Mouse (Mus musculus): ENCODE results near the gene Iqcm.

DNA sequence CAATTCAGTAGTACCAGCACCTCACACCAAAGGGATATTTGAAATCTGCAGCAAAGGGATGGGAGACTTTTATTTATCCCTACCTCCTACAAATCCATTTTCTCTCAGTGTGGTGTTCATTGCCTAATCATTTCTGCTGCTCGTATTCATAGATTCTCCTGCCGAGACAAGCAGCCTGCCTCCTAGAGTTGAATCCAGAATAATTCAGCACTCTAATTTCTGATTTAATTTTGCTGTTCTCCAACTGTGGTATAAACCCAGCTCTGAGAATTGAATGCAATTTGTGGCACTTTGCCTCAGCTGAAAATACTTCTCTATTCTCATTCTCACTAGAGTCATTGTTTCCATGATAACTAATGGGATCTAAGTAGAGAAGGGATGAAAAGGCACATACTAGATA, 386.8 kb downstream of the Iqcm start:
- TF ChIP-seq POLR2A (IDR thresholded peaks at IDR 0.05; ENCODE audit: control insufficient read depth, low read depth, low read length) (no peak), CTCF (IDR thresholded peaks at IDR 0.05; ENCODE audit: control insufficient read depth, insufficient read depth, insufficient replicate concordance, low read depth, low read length) (no peak)

Data from testis, adult 2 months (tissue).